Mouse (Mus musculus): ENCODE data around the gene Pigr. TPM values are rescaled to one million over a fixed set of nuclear protein-coding genes. Genes with fewer than 3 reads are reported as not detected.

Pigr gene
- total RNA-seq (2021), result not detected
- long read RNA-seq, experiment 1, result 0 reads
- long read RNA-seq, experiment 2, result 0 reads

DNA sequence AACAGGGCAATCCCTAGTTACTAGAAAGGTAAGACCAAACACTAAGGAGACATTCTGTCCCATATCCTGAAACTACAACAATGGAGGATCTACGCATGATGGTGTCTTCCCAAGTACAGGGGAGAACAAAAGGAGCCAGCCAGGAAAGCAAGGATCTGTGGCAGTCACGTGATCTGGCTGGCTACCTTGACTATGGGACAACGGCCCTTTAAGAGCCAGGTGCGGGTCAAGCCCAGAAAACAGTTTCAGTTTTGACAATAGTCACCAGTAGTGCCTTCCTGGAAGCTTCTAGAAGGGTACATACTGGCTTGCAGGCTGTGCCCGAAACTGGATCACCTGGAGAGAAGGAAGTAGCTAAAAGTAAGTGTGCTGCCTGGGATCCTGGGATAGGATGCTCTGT is at the start of gene Pigr:
Pigr (plus strand) TSS at position 237 of the 400 bp plus-strand sequence.
- no peak for DNase-seq

DNA sequence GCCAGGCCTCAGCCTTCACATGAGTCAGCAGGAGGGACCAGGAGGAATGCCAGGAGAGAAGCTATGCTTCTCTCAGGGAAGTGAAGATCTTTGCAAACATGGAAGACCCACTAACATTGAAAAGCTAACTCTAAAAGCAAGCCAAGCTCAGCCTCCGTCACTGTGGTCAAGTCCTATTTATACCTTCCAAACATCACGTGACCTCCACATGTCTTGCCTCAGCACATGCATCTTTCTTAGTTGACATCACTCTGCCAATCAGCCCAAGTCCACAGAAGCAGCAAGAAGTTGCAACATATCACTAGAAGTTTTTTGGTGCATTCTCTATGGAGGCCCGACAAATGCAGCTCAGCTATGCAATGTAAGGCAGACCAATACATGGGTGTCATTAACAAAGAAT is 46.6 kb upstream of the Pigr start:
- DNase-seq, result no peak

DNA sequence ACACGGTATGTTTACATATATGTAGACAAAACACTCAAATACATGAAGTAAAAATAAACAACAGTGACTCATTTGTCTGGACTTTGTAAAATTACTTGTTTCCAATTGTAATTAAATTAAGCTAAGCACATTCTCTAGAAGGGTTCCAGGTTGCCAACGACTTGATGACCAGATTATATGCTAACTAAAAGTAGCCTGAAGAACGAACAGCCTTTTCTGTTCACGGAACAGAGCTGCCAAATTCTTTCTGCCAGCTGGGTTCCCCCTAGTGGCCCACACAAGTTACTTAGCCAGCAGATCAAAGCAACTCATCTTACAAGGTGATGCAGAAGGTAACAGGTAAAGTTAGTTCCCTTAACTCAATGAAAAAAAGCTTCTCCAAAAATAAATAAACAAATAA is 42.4 kb upstream of the Pigr start:
- DNase-seq, result no peak

DNA sequence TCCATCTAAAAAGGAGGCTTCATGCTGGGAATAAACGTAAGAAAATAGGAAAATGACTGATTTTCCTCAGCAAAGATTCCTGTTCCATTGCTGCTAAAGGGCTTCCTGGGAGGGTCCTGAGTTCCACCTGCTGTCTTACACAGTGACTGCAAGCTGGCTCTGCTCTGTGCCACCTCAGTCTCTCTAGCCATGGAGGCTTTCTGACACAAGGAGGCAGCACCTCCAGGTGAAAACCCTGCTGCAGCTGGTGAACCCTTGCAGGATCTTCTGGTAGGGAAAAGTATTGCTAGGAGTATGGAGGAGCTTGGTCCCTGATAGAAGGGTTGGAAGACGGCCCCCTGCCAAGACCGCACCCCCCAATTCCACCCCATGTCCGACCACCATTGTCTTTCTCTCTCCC is 39.5 kb upstream of the Pigr start:
- no peak for DNase-seq

DNA sequence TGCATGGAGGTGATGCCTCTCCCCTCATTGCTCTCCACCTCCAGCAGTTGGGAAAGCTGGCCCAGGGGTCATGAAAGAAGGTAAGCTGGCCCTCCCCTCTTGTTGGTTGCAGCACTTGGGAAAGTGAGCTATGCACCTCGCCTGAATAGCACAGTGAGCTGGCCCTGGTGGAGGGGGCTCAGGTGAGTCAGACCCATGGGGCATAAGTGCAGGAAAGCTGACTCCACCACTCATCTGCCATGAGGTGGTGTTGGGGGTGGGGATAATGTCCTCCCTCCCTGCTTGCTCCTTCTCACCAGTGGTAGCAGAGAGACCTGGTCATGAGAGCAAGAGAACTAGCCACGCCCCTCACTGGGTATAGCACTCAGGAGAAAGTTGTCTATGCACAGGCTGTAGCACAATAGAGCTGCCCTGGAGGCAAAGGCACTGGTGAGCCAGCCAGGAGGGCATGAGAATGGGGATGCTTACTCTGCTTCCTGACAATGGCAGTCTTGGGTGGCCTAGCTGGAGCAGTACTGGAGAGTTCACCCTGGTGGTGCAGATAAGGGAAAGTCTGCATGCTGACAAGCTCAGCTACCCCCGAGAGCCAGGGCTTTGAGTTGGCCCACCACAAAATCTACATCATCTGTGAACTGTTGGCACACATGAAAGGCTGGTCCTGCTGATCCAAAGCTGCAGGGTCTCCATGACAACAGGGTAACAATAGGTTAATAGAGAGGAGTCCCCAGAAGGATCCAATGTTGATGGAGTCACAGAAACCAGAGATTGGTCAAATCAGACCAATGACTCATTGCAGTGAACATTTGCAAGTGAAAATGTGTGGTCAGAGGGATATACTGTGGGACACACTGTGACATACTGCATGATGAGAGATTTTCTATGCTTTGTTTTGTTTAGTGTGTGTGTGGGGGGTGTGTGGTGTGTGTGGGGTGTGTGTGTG is 36.7 kb upstream of the Pigr start:
- DNase-seq, result no peak

DNA sequence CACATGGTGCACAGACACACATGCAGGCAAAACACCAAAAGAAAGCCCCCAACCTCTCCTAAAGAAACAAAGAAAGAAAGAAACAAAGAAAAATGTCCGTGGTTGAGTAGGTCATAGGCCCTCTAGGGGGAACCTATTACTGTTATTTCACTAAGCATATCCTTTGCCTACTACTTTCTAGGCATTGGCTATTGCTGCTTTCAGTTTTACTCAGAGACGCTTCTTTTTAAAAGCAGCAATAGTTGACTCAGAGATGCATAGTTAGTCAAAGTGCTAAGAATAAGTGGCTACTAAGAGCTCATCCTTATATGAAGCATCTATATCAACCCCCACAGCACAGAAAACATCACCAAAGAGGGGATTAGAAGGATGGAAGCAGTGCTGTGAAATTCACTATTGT is 31.2 kb upstream of the Pigr start:
- DNase-seq, result no peak

DNA sequence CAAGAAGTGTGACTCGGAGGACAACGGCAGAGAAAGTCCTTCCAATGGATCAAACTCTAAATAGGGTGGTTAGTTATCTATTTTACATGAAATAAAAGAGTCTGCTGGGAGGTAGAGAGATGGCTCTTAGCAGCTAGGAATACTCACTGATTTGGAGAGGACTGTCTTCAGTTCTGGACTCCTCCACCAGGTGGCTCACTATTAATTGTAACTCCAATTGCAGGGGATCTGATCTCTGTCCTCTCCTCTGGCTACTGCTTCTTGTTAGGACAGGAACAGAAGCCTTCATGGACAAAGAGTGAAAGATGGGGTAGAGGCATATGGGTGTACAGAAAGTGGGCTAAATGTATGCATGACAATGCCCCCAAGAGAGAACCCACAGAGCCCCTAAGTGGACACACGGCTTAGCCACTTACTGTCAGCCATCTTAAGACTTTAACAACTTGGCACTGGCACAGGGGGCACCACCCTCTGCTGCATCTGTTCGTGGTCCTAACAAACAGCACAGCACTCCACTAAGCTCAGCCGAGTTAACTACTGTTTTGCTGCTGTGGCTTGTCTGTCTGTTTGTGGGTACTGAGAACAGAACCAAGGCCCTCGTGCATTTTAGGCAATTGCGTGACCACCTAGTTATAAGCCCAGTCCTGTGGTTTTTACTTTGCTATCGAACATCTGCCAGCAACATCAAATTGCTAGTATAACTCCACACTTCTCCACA is 29.4 kb upstream of the Pigr start:
- no peak for DNase-seq

DNA sequence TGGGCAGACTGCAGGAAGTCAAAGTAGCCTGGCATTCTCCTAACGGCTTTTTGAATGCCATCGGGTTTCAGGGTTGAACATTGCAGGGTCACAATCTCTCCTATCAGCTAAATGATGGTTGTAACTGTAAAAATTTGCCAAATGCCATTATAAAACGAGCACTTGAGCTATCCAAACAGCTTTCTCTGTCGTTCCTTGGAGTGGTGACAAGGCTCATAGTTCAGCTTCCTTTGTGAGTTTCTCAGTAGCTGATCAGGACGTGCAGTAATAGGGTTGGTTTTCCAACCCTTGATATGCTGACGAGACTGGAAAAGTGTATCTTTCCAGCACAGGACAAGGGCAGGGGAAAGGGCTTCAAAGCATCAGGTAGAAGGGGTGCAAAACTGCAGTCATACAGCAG is 28.4 kb upstream of the Pigr start:
- no peak for DNase-seq

DNA sequence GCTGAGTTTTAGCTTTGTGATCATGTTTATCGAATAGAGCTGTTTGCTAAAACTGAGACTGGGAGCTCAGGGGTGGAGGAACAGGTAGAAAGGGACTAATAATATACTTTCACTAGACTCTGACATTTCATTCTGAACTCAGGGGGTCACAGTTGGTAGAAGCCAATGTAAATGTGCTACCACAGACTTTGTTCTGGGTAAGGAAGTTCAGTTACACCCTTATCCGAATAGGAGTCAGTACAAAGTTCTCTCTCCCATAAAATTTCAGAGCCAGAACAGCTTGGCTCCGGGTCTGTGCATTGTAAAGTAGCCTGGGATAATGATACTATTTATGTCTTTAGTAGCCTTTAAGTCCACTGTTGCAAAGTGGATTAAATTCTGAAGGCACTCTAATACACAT is 27.9 kb upstream of the Pigr start:
- no peak for DNase-seq

DNA sequence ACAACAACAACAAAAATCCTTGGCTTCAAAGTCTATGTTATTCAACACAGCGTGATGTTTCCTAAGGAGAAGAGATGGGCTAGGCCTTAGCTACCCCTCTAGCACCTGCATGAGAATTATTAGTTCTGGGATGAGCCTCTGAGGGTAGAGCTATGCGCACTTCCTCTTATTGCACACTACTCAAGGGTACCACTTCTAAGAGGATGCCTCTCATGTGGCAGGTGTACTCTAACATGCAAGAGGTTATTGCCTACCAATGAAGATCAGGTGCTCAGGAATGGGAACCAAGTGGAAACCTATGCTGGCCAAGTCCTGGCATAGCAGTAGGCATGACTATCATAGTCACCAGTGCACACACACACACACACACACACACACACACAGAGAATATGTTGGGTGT is 27.1 kb upstream of the Pigr start:
- no peak for DNase-seq

DNA sequence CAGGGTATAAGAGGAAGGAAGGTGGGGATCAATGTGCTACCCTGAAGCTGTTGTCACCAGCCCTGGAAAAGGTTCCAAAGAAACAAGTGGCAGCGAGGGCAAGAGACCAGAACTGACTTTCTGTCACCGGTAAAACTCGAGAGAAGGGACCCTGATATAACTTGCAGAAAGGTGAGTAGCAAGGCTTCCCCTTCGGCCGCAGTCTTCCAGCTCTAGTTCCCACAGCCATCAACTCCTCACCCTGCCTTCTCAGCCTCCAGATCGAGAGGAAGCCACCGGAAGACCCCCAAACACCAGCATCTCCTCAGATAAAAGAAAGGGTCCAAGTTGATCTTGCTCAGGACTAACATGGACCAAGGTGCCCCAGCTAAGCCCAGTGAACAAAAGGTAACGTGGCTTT is 25.9 kb upstream of the Pigr start, which contains the start of gene Fcamr:
Fcamr (plus strand) TSS at position 301 of the 400 bp plus-strand sequence.
- no peak for DNase-seq

DNA sequence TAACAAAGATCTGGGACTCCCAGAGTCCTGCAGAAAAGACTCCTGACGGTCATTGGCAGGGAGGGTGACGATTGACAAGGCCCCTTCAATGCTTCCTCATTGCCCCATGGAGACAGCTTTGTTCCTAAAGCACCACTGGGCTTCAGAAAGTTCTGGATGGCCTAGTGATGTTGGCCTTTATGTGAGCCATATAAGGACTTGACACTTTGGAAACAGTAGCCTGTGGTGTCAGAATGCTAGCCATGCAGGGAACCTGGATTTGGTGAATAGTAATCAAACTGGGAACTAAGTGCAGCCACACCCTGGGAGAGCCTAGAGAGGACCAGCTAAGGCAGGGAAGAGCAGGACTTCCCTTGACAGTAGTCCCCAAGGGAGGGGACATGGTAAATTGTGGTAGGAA is 25.0 kb upstream of the Pigr start:
- no peak for DNase-seq

DNA sequence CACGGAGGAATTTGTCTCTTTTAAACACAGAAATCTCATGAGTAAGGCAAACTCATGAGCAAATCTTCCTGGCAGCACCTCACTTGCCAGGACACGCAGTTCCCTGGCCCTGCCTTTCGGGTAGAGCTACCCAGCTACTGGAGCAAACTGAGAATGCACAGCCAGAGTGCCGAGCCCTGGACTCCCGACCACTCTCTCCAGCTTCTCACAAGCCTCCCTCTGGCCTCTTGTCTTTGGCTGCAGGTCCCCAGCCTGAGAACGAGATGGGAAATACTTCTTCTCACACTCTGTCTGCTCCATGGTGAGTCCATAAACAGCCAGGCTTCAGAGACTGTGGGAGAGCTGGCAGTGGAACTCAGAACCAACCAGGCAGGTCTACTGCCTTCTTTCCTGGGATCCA is 23.5 kb upstream of the Pigr start:
- DNase-seq, result no peak

DNA sequence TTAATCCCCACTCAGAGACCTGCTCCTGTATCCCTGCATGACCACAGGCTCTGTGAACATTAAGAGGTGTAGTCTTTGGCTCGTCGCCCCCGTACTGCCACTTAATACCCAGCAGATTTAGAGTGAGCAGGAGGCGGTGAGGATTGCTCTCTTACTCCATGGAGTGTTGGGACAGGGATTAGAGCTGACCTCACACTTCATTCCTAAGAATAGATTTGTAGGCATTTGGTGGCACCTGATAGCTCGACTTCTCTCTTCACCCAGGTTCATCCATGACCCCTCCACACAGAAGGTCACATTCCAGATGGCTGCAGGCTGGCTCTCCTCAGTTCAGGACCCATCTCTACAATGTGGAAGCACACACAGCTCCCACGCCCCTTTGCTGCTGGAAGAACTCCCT is 22.2 kb upstream of the Pigr start:
- DNase-seq, result no peak

DNA sequence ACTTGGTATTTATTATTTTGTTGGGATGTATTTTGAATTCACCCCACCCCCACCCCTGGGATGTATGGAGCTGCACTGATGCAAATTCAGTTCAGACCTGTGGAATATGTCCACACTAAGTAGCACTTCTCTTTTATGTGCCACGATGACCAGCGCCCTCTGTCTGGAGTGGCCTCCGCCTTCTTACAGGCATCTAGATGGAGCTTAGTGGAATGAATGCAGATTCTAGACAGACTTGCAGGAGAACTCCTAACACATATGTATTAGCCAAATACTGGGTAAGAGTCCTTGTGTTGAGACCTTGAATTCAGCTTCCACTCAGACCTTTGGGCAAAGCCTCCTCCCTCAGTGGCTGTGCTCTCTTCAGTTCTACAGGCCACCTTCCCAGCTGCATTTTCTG is 15.6 kb upstream of the Pigr start:
- no peak for DNase-seq

DNA sequence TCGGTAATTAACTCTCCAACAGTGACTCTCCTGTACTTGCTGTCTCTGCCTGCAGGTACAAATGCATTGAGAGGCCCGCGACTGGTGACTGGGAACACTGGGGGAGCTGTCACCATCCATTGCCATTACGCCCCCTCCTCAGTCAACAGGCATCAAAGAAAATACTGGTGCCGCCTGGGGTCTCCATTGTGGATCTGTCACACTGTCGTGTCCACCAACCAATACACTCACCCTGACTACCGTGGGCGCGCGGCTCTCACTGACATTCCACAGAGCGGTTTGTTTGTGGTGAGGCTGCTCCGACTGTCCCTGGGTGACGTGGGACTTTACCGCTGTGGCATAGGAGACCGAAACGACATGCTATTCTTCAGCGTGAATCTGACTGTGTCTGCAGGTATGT is 15.2 kb upstream of the Pigr start:
- no peak for DNase-seq

DNA sequence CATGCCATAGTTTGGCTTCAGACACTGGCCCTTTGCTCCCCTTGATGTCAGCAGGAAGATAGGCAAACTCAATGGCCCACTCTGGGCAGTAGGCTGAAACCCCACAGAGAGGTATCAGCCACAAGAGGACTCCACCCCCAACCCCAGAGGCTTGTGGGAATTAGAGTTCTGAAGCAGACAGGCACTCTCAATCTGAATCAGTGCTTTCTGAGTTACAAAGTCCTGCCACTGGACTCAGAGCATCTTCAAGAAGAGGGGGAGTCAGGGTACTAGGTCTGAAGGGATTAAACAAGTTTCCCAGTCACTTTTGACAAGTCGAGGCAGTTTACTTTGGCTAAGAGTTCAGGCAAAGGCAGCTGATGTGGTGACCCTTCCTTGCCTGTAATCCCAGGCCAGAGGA is 6.7 kb upstream of the Pigr start:
- no peak for DNase-seq

DNA sequence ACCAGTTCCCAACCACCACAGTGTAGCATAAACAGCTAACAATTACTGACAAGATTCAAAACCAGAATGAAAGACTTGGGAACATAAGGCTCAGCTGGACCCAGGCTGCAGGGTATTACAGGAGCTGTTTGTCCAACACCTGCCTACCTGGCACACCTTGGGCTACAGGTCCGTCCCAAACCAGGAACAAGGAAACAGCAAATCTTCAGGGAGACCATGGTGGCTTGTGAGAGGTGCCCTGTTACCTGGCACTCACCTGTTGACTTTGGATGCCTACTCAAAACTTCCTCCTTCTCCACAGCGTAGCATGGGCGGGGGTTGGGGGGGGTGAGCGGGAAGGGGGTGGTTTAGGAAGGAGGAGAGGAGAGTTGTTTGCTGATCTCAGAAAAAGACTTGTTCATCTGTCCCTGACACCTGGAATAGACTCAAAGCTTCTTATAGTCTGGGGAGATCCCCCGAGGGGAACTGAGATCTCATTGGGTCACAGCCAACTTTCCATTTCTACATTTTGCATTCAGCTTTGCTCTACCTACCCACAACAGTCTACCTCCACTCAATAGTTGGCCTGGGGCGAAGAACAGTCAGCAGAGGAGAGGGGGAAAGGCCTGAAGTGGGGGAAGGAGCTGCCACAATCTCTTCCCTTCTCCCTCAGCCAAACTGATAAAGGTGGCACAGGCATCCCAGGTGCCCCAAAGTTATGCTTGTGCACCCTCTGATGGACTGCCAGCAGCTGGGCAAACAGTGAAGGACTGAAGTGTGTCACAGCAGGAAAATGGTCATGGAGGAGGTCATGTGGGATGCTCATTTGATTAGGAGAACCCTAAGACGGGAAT is 6.0 kb upstream of the Pigr start:
- DNase-seq, result no peak

DNA sequence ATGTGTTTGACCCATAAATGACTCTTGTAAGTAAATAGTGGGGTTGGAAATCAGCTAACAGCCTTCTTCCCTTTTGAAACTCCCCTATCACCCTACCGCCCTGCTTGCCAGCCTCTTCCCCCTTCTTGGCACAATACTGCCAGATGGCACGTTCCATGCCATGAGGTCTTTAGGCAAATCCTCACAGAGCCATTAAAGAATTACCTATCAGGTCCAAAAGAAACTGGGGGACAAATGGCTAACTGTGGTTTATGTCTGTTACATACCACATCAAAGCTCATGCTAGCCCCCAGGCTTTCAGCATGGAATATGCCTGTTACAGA is 5.4 kb upstream of the Pigr start:
- DNase-seq, result no peak

DNA sequence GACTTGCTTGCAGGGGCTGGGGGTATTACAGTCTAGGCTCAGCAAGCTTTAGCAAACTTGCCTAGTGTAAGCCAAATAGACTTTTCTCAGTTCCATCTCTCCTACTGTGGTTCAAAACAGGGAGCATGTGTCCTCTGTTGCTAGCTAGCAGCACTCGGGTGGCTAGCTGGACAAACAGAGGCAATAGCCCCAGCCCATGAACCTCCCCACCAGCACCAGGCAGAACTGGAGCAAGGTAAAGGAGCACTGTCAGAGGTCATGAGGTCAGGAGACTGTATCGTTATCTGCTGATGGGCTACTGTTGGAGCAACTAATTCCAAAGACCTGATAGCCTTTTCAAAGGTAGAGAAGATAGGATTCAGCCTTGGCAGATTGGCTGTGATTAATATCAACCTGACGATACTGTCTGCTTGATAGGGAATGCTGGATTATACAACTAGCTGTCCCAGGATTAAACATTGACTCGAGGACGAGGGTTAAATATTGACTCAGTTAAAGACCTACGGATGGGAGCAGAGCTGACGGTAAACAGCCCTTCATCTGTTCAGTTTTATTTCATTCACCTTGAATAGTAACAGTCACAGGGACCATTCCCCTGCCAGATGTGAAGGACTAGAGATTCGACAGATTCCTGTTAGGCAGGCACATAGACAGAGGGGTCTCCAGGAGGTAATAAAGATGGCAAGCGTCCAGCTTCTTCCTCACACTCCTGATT is 4.4 kb upstream of the Pigr start:
- no peak for DNase-seq

DNA sequence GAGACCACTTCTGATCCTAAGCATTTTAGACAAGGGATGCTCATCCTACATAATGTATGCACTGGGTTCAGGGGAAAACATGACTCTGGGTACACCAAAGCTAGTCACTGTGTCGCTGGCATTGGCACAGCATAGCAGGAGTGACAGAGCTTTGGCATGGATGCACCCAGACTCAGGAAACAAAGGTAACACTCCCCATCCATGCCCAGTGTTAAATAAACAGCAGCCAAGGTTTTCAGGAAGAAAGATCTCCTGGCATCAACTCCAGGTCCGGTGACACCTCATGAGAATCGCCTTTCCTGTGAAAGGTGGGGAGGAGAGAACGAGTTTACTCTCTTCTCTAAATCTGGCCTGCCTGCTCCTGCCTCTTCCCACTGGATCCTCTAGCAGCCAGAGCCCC is 2.2 kb downstream of the Pigr start:
- no peak for DNase-seq
